Mouse (Mus musculus) splenic B cell, adult 2 months (primary cell): ENCODE results near the gene Prss23.

Experiments
- DNase-seq: peaks from one replicate; pipeline ENCODE4 v3.0.0-alpha.2; 2011; ENCODE audit warnings: low read depth, low spot score
- H3K27me3 ChIP-seq: 2 replicates; pipeline ENCODE4 v1.6.1; 2012; ENCODE audit warnings: mild to moderate bottlenecking, low read length, moderate library complexity, mixed read lengths; ENCODE audit not compliant: control insufficient read depth, poor library complexity, insufficient read depth, severe bottlenecking
- H3K36me3 ChIP-seq: 2 replicates; pipeline ENCODE4 v1.6.1; 2012; ENCODE audit warnings: mild to moderate bottlenecking, low read length, moderate library complexity, mixed read lengths; ENCODE audit not compliant: control insufficient read depth, poor library complexity, insufficient read depth, severe bottlenecking

Prss23 gene

DNA sequence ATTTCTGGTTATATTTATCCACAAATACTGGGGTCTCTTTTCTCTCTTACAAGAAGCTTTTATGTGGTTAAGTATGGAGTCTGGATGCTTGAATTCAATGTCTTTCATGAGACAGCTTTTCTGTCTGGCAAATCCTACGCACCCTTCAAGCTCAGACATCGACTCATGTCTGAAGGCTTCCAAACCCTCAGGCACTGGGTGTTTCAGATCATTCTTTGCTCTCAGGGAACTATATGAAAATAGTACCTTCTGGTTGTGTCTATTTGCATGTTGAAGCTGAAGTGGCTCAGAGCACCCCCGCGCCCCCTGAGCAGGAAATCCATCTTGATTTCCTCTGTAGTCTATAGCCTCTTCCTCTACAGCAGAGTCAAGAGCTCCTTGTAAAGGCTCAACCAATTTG lies 3.2 kb downstream of the Prss23 start:
- no peak for DNase-seq
- Histone ChIP-seq H3K27me3 (no peaks in the 10 kb centered on the region), H3K36me3 (no peaks in the 10 kb centered on the region)

DNA sequence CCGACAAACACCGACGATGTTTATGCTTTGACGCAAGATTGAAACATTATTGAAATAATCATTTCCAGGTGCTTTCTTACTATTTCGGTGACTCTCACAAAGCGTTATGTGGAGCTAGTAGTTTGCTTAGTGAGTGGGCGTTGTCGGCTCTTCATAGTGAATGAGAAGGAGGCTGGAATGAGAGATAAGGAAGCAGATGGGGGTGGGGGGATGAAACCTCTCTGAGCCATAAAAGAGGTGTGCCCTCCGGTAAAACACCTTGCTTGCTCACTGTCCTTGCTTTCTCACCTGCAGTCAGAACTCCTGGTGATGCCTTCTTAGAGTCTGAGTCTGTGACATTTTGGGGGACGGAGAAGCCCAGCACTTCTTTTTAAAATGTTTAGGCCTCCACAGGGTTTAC lies 4.8 kb downstream of the Prss23 start:
- H3K27me3 ChIP-seq, result no peaks in the 10 kb centered on the region; the same call in 1 of the 2 replicates
- no peak for DNase-seq
- H3K36me3 ChIP-seq, result no peaks in the 10 kb centered on the region

- no peaks in the 10 kb centered on the region; the same call in 1 of the 2 replicates for H3K27me3 ChIP-seq
- DNase-seq, result peak; percentile 3
- H3K36me3 ChIP-seq, result no peaks in the 10 kb centered on the region
Measured at GRCm38 (mm10) chr7:89517460-89518390, 9.3 kb downstream of the Prss23 start.

GRCm38 (mm10) chr7:89516551-89517459 lies 10.2 kb downstream of the Prss23 start:
- DNase-seq, result no peak
- Histone ChIP-seq H3K27me3 (no peaks in the 10 kb centered on the region; the same call in 1 of the 2 replicates), H3K36me3 (no peaks in the 10 kb centered on the region)

DNA sequence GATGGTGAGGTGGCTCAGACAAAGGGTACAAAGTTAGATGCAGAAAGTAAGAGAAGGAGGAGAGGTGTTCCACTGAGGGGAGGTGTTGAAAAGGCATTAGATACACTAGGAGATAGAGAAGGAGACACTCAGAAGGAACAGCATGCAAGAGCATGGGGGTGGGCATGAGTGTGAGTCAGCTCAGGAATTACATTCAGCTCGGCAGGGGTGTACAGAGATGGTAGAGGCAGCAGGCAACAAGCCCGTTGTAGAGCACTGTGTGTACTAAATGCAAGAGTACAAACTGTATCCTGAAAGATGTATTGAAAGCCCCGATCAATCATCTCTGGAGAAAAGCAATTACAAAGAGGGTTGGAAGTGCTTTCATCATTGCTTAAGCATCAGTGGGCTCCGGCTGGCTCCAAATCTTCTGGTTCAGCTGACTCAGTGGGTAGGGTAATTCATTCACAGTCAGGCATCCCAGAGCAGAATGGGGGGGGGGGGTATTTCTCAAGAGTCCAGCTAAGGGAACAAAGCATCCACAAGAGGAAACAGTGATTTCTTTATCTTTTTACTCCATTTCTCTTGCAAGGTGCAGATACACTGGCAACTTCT lies 15.0 kb downstream of the Prss23 start:
- no peaks in the 10 kb centered on the region for H3K27me3 ChIP-seq
- no peaks in the 10 kb centered on the region for H3K36me3 ChIP-seq
- DNase-seq, result no peak

GRCm38 (mm10) chr7:89508672-89509071 lies 18.3 kb downstream of the Prss23 start:
- H3K36me3 ChIP-seq, result no peaks in the 10 kb centered on the region
- DNase-seq, result no peak
- H3K27me3 ChIP-seq, result no peaks in the 10 kb centered on the region; the same call in 1 of the 2 replicates

DNA sequence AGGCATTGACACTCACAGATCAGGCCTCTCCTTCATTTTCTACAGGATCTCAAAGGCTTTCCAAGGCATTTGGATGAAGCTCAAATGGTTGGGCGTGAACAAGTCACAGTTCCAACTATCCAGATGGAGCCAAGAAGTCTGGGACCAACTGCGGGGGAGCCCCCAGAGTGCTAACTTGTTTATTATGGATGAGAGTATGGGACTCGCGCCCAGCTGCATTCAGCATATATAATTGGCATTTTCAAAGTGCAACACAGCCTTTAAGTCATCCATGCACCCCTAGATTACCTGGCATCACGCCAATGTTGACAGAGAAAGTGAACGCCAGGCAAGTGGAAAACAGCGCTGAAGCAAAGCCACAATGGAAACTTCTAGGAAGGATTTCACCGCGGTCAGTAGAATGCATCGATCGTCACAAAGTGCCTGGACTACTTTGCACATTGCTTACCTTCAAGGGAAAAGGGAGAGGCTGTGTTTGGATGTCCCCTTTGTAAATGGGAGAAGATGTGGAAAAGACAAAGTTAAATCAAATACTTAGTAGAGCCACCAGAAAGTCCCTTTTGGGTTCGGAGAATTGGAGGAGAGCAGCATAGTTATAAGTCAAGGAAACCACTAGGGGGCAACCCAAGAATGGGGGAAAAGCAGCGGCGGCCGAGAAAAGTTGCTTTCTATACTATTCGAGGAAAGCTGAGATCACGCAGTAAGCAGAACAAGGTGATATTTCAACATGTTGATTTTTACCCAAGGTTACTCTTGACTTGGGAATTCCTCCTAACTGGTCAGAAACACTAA lies 27.3 kb downstream of the Prss23 start:
- Histone ChIP-seq H3K27me3 (no peaks in the 10 kb centered on the region), H3K36me3 (no peaks in the 10 kb centered on the region)
- peak; percentile 53 for DNase-seq

DNA sequence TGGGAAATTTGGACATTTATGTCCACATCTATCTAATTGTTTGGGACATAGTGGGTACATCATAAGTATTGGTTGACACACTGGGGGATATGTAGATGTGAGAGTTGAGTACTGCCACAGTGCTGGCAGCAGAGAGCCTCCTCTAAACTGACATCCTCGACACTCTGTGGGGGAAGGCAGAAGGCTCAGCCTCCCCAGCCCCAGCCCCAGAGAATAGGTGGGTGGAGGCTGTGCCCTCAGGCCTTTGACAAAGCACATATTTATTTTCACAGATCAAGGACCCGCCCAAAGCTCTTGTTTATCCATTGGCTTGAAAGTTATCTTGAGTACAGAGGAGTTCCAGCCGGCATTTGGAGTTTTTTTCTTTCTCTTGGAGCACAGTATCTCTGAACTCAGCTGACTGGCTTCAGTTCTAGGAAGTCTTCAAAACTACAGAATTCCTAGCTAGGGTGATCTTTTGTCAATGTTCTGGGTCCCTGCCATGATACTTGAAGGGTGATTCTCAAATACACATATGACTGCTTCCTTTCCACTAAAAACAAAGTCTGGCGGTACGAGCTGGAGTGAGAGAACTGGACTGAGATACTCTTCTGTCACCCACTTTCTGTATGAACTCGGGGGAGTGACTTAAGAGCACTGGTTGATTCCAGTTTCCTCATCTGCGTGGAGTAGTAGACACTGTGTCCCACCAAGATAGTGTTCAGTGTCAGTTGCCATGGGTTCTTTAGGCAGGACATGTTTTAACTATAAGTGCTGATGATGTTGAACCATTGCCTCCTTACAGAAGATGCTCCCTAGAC lies 43.0 kb downstream of the Prss23 start:
- Histone ChIP-seq H3K27me3 (no peaks in the 10 kb centered on the region), H3K36me3 (no peaks in the 10 kb centered on the region)
- DNase-seq, result no peak

DNA sequence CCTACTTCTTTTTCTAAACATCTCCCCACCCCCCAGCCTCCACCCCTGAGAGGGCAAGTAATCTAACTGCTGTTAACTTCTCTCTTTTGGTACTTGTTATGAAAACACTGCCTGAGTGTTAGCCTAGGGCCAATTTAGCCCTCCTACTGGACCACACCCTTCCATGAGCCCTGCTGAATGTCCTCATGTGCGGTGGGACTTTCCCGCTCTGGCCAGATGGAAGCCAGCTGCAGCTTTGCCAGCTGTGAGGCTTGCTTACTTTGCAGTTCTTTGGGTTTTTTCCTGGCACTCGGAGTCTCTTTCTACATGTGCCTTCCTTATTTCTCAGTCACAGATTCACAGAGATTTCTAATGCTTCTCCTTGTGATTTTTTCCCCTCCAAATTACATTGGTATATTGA lies 45.3 kb downstream of the Prss23 start:
- no peaks in the 10 kb centered on the region for H3K36me3 ChIP-seq
- no peaks in the 10 kb centered on the region for H3K27me3 ChIP-seq
- no peak for DNase-seq

- no peaks in the 10 kb centered on the region for H3K36me3 ChIP-seq
- DNase-seq, result no peak
Measured at GRCm38 (mm10) chr7:89478490-89478889, 48.5 kb downstream of the Prss23 start.

DNA sequence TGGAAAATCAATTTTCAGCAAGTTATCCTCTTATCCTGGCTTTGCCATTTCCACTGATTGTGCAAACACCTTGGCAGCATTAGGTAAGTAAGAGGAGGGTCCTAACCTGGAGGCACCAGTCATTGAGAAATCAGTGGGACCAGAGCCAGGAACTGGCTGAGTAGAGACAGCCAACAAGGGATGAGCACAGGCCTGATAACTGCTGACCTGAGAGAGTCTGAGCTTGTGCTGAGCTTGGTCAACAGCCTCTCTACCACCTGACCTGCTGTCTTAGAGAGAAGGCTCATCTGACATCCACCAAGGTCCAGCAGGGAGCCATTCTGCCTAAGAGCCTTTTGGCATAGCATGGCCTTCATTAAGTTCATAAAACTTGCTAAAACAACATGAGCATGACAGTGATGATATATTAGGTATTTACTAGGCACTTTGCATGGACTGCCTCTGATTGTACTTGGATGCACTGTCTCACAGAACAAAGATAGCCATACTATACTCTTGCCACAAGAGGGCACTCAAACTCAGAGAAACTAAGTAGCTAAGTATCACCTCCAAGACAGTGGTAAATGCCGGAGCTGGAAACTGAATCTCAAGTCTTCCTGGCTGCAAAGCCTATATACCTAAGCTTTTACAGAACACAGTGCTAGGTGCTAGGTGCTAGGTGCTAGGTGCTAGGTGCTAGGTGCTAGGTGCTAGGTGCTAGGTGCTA lies 49.5 kb downstream of the Prss23 start:
- DNase-seq, result peak; percentile 54
- Histone ChIP-seq H3K36me3 (no peaks in the 10 kb centered on the region), H3K27me3 (no peaks in the 10 kb centered on the region)

More at GRCm38 (mm10) chr7:89478490-89478889, 48.5 kb downstream of the Prss23 start:
- H3K27me3 ChIP-seq, result no peaks in the 10 kb centered on the region

- no peak for DNase-seq
- Histone ChIP-seq H3K27me3 (no peaks in the 10 kb centered on the region), H3K36me3 (no peaks in the 10 kb centered on the region)
Measured at GRCm38 (mm10) chr7:89473442-89473841, 53.5 kb downstream of the Prss23 start.
